Mouse (Mus musculus): ENCODE measurements at regions not wholly inside any gene's neighbourhood (a gene's known extent, or its start where the extent isn't known, plus 50 kb on each side); places are given as distances from the start of the nearest gene placed in this dataset.

DNA sequence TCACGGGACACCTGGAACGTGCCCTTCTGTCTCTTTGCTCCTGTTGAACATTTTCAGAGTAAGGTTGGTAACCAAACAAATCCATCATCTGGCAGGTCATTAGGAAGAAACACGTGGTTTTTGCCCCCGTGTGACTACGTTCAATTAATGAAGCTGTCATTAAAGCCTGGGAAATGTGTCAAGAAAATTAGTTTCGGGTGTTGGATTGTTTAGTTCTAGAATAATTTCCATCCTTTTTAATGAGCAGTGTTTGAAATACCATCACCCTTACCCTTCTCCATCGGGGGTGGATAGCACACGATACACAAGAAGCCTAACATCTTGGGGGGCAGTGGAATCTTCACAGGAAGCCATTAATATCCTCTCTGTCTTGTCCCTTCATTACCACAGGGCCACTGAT is 107.7 kb downstream of the Far1 start:
- TF ChIP-seq EP300 (IDR thresholded peaks at IDR 0.05; ENCODE audit: insufficient read depth, low read depth, low read length) (no peak), POLR2A (IDR thresholded peaks at IDR 0.05; ENCODE audit: insufficient read depth, low read depth, low read length) (no peak), CTCF (IDR thresholded peaks at IDR 0.05) (no peak)
- WGBS = 87% methylated on average over 8 of the region's 8 CpGs
- Histone ChIP-seq H3K36me3 (ENCODE audit: control insufficient read depth, insufficient read depth, low read length) (no peaks in the 10 kb centered on the region), H3K27me3 (ENCODE audit: control insufficient read depth, insufficient read depth, low read length) (no peaks in the 10 kb centered on the region), H3K4me3 (no peak overlapping the region), H3K79me2 (replicated peaks; ENCODE audit: control insufficient read depth, insufficient read depth, low read length) (no peaks in the 10 kb centered on the region), H3K27ac (no peak overlapping the region), H3K4me1 (ENCODE audit: control insufficient read depth, insufficient read depth, low read length) (no peaks in the 10 kb centered on the region), H3K9ac (ENCODE audit: low read depth, low read length) (no peak overlapping the region)
- intact Hi-C loops (cut with DNase I) = no loop called here
- no peak for DNase-seq

DNA sequence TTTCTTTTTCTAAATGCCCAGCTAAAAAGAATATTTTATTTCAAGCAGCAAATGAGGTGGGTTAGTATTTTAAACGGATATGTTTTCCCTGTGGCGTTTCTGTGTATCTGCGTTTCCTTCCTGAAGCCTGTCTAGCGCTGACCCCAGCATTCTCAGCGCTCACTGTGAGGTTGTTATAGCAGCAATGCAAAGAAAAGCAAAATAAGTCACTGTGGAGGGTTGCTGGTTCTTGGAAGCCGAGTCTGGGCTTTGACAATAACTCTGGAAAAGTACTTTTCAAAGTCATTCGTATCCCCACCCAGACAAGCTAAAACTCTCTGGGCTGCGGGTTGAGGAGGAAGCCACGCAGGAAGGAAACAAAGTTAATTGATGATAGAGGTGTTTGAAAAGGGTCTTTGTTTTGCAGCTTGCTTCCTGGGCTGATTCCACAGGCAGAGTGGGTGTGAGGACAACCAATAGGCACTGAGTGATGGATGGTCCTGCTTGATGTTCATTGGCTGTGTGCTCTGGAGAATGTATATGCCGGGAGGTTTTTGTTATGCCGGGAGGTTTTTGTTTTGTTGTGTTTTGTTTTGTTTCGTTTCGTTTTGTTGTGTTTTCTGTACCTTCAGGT is 108.4 kb downstream of the Far1 start:
- no peaks in the 10 kb centered on the region for H3K79me2 ChIP-seq (replicated peaks; ENCODE audit: control insufficient read depth, insufficient read depth, low read length)
- H3K4me3 ChIP-seq = no peak overlapping the region
- WGBS = 42% methylated on average over 13 of the region's 13 CpGs
- H3K27ac ChIP-seq = no peak overlapping the region
- no peaks in the 10 kb centered on the region for H3K27me3 ChIP-seq (ENCODE audit: control insufficient read depth, insufficient read depth, low read length)
- no peaks in the 10 kb centered on the region for H3K4me1 ChIP-seq (ENCODE audit: control insufficient read depth, insufficient read depth, low read length)
- H3K36me3 ChIP-seq (ENCODE audit: control insufficient read depth, insufficient read depth, low read length) = no peaks in the 10 kb centered on the region
- H3K9ac ChIP-seq (ENCODE audit: low read depth, low read length) = no peak overlapping the region
- no peak for TF ChIP-seq CTCF (IDR thresholded peaks at IDR 0.05)
- TF ChIP-seq POLR2A (IDR thresholded peaks at IDR 0.05; ENCODE audit: insufficient read depth, low read depth, low read length) = no peak
- no peak for TF ChIP-seq EP300 (IDR thresholded peaks at IDR 0.05; ENCODE audit: insufficient read depth, low read depth, low read length)
- DNase-seq = no peak
- intact Hi-C loops (cut with DNase I) = no loop called here

DNA sequence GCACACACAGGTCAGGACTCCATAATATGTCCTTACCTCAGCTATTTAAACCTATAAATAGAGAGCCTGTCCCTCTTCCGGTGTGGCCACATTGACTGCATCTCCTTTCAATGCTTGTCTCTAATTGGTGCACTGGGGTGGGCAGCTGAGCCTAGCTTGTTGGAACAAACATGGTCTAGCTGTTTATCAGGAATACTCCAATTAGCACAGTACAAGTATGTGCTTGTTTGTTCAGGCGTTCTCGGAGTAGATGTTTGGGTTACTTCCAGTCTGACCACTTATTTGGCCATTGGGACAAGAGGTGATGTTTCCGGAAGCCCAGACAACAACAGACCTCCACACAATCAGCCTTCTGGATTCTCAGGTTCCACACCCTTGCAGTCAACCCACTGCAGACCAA is 109.7 kb downstream of the Far1 start:
- no peaks in the 10 kb centered on the region for H3K27me3 ChIP-seq (ENCODE audit: control insufficient read depth, insufficient read depth, low read length)
- H3K27ac ChIP-seq = no peak overlapping the region
- DNase-seq = no peak
- TF ChIP-seq EP300 (IDR thresholded peaks at IDR 0.05; ENCODE audit: insufficient read depth, low read depth, low read length) = no peak
- TF ChIP-seq POLR2A (IDR thresholded peaks at IDR 0.05; ENCODE audit: insufficient read depth, low read depth, low read length) = no peak
- no peak for TF ChIP-seq CTCF (IDR thresholded peaks at IDR 0.05)
- intact Hi-C loops (cut with DNase I) = no loop called here
- H3K4me3 ChIP-seq = no peak overlapping the region
- WGBS = 41% methylated on average over 4 of the region's 4 CpGs
- H3K4me1 ChIP-seq (ENCODE audit: control insufficient read depth, insufficient read depth, low read length) = no peaks in the 10 kb centered on the region
- H3K79me2 ChIP-seq (replicated peaks; ENCODE audit: control insufficient read depth, insufficient read depth, low read length) = no peaks in the 10 kb centered on the region
- H3K36me3 ChIP-seq (ENCODE audit: control insufficient read depth, insufficient read depth, low read length) = no peaks in the 10 kb centered on the region
- no peak overlapping the region for H3K9ac ChIP-seq (ENCODE audit: low read depth, low read length)

DNA sequence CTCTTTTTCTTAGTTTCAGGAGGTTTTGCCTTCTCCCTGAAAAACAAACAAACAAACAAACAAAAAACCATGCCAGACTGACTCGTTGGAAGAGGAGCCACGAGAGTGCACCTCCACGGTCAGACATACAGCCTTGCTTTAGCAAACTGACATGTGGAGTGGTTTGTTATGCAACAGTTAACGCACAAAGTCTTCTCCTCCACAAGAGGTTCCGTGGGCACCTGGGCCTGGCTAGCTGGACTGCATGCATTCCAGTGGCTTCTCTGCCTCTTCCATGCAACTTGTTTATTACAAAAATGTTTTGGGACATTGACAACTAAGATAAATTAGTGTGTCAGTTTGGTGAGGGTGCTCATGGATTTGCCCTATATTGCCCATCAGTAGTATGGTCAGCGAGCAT is 110.3 kb downstream of the Far1 start:
- DNase-seq = no peak
- Histone ChIP-seq H3K27me3 (ENCODE audit: control insufficient read depth, insufficient read depth, low read length) (no peaks in the 10 kb centered on the region), H3K27ac (no peak overlapping the region), H3K79me2 (replicated peaks; ENCODE audit: control insufficient read depth, insufficient read depth, low read length) (no peaks in the 10 kb centered on the region), H3K36me3 (ENCODE audit: control insufficient read depth, insufficient read depth, low read length) (no peaks in the 10 kb centered on the region), H3K9ac (ENCODE audit: low read depth, low read length) (no peak overlapping the region), H3K4me3 (no peak overlapping the region), H3K4me1 (ENCODE audit: control insufficient read depth, insufficient read depth, low read length) (no peaks in the 10 kb centered on the region)
- intact Hi-C loops (cut with DNase I) = no loop called here
- 83% methylated on average over 6 of the region's 6 CpGs for WGBS
- TF ChIP-seq CTCF (IDR thresholded peaks at IDR 0.05) (no peak), POLR2A (IDR thresholded peaks at IDR 0.05; ENCODE audit: insufficient read depth, low read depth, low read length) (no peak), EP300 (IDR thresholded peaks at IDR 0.05; ENCODE audit: insufficient read depth, low read depth, low read length) (no peak)

DNA sequence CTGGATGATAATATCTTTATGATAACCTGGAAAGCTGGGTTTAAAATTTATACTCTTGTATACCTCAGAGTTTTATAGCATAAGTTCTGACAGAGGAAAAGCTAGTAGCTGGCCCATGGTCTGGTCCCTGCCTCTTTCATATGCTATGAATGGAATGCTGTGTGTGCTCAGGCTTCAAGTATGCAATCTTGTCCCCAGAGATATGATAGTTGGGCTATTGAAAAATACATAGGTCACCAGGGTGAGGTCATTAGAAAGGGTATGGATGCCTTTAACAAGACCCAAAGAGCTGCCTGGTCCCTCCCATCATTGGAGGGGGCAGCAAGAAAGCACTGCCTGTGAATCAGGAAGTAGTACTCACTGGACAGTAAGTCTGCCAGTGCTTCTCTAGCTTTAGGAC is 113.1 kb downstream of the Far1 start:
- H3K36me3 ChIP-seq (ENCODE audit: control insufficient read depth, insufficient read depth, low read length) = no peaks in the 10 kb centered on the region
- H3K27me3 ChIP-seq (ENCODE audit: control insufficient read depth, insufficient read depth, low read length) = no peaks in the 10 kb centered on the region
- H3K27ac ChIP-seq = no peak overlapping the region
- no peak for DNase-seq
- intact Hi-C loops (cut with DNase I) = no loop called here
- no peak for TF ChIP-seq EP300 (IDR thresholded peaks at IDR 0.05; ENCODE audit: insufficient read depth, low read depth, low read length)
- TF ChIP-seq CTCF (IDR thresholded peaks at IDR 0.05) = no peak
- no peak for TF ChIP-seq POLR2A (IDR thresholded peaks at IDR 0.05; ENCODE audit: insufficient read depth, low read depth, low read length)
- H3K4me3 ChIP-seq = no peak overlapping the region
- H3K79me2 ChIP-seq (replicated peaks; ENCODE audit: control insufficient read depth, insufficient read depth, low read length) = no peaks in the 10 kb centered on the region
- no peak overlapping the region for H3K9ac ChIP-seq (ENCODE audit: low read depth, low read length)
- H3K4me1 ChIP-seq (ENCODE audit: control insufficient read depth, insufficient read depth, low read length) = no peaks in the 10 kb centered on the region

DNA sequence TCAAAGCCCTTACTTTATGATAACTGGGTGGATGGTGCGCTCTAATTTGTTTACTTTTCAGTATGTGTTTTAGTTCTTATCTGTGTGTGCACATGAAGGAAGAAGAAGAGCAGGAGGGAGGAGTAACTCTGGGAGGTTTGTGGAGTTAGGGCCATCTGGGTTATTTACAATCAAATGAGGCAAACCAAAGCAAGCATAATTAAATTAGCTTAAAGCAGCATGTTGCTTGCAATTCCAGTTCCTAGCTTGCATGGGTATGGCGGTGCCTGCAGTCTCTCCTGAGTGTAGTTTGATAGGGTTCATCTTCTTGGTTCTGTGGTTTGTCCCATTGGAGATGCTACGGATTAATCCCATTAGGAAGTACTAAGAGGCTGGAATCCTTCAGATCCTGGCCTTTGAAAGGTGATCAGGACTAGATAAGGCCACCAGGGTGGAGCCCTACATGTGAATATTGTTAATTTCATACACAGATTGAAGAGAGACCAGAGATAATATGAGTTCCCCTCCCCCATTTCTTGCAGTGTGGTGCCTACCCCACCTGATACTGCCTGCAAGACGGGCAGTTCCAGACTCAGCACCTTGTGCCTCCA is 123.5 kb downstream of the Far1 start:
- no peaks in the 10 kb centered on the region for H3K27me3 ChIP-seq (ENCODE audit: control insufficient read depth, insufficient read depth, low read length)
- intact Hi-C loops (cut with DNase I) = no loop called here
- DNase-seq = no peak
- H3K4me3 ChIP-seq = no peak overlapping the region
- no peaks in the 10 kb centered on the region for H3K36me3 ChIP-seq (ENCODE audit: control insufficient read depth, insufficient read depth, low read length)
- H3K79me2 ChIP-seq (replicated peaks; ENCODE audit: control insufficient read depth, insufficient read depth, low read length) = no peaks in the 10 kb centered on the region
- no peak overlapping the region for H3K27ac ChIP-seq
- 79% methylated on average over 4 of the region's 4 CpGs for WGBS
- H3K9ac ChIP-seq (ENCODE audit: low read depth, low read length) = no peak overlapping the region
- no peaks in the 10 kb centered on the region for H3K4me1 ChIP-seq (ENCODE audit: control insufficient read depth, insufficient read depth, low read length)
- no peak for TF ChIP-seq POLR2A (IDR thresholded peaks at IDR 0.05; ENCODE audit: insufficient read depth, low read depth, low read length)

Measured in heart, adult 2 months (tissue).